Mouse (Mus musculus) hindlimb bud, embryonic 11.5 days (tissue): ENCODE results near the gene Jak2.

ENCODE experiments used
- DNase-seq: peaks from one replicate; pipeline ENCODE4 v3.0.0-alpha.2; 2012; ENCODE audit warnings: low read depth, low spot score; ENCODE audit errors: extremely low spot score

Gene Jak2

GRCm38 (mm10) chr19:29251191-29251957 is at the start of gene Jak2:
Gene Jak2 (plus strand): TSS chr19:29251828.
- no peak for DNase-seq

GRCm38 (mm10) chr19:29203337-29203736 is 48.3 kb upstream of the Jak2 start:
- DNase-seq: no peak

GRCm38 (mm10) chr19:29204583-29204982 is 47.0 kb upstream of the Jak2 start:
- DNase-seq: no peak

DNA sequence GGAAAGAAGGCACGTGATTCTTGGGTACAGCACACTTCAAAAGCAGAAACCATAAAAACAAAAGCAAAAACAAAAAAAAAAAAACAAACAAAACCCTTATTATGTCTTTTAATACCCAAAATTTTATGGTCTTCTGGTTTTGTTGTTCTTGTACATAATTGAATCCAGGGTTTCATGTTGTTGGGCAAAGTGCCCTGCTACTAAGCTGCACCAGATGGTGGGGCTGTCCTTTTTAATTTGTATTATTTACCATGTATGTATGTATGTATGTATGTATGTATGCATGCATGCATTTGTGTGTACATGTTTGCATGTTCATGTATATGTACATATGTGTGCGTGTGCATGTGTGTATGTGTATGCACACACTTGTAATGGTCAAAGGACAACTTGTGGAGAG is 46.4 kb upstream of the Jak2 start:
- no peak for DNase-seq

DNA sequence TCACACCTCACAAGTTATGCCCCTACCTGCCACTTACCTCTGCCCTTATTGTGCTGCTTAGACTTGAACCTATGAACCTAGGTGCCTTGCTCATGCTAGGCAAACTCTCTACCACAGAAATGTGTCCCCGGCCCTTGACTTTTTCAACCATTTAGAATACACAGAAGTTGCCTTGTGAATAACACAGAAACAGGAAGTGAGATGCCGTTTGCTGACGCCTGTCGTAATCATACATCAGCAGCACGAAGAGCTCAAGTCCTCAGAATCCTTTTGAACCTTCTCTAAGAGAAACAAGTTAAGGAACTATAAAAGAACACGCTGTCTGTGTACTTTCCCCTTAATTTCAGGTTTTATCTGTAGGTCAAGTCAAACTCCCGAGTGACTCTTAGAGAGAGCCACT is 41.7 kb upstream of the Jak2 start:
- no peak for DNase-seq

DNA sequence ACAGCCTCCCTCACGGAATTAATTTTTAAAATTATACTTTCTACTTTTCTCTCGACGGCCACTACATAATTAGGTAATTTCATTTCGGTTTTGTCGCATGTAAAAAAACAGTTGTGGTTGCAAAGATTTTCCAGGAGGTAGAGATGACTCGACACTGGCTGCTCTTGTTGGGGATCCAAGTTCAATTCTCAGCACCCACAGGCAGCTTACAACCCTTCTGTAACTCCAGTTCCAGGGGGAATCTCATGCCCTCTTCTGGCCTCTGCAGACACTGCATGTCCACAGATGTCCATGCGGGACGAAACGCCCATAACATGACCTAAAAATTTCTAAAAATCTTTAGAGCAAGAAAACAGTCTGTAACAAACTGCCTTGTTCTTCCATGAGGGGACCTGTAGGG is 41.3 kb upstream of the Jak2 start:
- DNase-seq: no peak

DNA sequence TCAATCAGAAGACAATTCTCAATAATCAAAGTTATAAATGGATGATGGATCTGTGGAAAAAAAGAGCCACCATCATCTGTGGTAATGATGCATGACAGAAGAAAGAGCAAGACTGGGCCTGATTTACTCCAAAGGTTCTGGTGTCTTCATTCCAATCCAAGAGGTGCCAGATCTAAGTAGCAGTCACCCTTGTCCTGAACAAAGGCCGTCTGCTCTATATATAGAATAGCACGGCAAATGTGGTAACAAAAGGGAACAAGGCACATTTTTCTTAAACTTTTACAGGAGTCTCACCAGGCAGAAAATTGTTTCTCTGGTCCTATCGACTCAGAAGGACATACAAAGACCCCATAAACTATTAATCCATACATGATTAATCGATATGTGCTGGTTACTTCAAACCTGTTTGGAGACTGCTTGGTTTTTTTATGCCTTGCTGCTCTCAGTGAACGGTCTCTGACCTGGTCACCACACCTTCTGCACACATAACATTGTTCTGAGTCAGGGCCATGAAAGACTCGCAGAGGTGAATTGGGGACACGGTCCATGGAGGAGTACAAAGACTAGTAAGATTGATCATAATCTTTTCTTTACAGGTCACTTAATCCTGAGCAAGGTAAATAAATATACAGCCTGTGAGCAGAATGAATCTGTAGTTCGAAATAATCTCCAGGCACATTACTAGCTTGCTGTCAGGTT is 35.7 kb upstream of the Jak2 start:
- DNase-seq: no peak

DNA sequence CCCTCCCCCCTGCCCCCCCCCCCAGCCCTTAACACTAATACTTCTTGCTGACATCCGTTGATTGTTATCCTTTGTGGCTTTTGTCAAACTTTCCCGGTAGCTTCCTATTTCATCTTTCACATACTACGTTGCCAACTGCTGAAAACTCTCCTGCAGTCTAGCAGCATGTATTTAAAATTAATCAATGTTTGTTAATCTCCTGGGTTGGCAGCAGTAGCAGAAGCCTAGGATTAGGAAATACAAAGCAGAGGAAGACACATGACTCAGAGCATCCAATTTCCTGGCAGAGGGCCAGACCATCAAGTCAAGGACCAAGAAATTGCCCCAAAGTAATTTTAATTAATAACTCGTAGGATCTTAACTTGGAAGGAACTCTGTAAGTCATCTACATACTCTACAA is 29.8 kb upstream of the Jak2 start:
- DNase-seq: no peak

- DNase-seq: no peak
Measured at GRCm38 (mm10) chr19:29224968-29225367, 26.7 kb upstream of the Jak2 start.

- DNase-seq: no peak
Measured at GRCm38 (mm10) chr19:29226996-29227395, 24.6 kb upstream of the Jak2 start.

DNA sequence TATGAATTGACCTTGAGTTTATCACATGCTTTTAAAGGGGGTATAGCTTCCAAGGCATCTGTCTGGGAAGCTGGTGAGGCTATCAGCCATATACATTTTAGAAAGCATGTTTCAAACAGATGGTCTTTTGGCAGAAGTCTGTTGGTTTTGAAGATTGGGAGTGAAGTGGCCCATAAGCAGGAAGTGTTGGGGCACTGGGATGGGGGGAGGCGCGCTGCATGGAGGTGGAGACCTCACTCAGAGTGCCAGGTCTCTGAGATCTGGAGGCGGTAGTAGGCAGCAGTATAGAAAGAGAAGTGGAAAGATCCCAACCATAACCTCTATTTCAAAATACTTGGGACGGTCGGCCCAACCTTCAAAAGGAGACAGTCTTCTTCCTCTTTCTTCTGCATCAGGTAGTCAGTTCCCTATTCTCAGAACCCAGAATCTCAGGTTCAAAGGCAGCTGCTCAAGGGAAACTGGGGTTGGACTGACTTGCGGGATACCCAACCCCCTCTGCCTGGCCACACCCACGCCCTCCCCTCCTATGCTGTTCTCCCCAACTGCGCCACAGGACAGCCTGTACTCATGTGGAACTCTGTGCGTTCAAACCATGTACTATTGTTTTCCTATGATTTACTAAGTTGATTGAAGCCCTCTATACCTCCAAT is 23.6 kb upstream of the Jak2 start:
- DNase-seq: no peak

- no peak for DNase-seq
Measured at GRCm38 (mm10) chr19:29228989-29229388, 22.6 kb upstream of the Jak2 start.

DNA sequence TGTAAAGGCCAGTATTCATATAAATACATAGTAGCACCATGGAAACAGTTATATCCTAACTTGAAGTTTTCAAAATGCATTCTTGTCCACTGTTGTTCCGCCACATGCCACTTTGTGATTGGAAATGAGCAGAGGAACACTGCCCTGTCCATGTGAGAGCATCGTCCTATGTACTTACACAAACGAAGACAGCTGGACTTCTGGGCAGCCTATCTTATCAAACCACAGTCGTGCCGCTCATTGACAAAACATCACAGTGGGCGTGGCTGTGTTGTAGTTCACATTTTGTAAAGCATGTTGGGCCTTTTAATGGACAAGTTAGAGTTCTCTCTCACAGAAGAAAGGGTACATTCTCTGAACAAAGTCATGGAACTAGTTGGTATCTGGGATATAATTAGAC is 18.9 kb upstream of the Jak2 start:
- no peak for DNase-seq

DNA sequence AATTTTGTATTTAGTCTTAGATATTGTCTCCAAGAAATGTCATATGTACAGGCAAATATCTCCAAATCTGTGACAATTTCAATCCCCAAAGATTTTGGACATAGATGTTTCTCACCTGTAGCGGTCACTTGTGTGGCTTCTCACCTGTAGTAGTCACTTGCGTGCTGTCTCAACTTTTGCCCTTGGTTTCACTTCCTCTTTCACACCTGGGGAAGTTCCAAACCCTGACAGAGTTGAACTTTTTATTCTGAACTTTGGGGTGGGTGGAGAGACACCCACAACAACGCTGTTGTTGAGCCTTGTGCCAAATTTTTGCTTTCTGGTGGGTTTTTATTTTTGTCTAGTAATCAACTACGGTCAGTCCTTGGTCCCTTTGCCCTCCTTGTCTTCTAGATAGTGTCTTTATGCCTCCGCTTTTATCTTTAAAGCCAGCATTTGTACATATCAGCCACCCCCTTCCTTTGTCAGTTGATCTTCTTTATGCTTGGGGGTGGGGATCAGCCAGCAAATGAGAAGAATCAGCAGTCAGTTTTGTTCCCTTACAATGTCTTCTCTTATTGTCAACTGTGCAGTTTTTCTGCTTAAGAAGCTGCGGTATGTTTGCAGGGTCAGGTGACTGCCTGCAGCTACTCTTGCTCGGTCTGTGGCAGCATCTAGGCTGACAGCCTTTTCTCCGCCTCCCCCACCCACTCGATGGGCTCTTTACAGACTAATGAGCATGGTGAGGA is 14.8 kb upstream of the Jak2 start:
- no peak for DNase-seq

DNA sequence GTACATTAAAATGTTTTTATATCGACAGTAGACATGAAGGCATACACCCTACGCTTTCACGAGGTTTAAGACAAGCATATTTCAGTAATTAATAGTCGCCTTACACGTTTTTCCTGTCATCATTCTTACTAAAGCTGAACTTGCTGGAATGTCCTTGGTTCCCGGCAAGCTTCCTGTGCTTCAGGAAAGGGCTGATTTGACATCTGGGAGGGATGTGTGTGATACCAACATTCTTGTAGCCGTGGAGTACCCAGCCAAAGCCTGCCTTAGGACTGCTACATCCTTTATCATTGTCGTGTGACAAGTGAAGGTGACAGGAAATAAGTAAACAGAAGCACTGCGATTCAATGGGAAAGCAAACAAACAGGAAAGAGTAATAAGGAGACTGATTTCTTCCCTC is 13.5 kb upstream of the Jak2 start:
- DNase-seq: no peak

DNA sequence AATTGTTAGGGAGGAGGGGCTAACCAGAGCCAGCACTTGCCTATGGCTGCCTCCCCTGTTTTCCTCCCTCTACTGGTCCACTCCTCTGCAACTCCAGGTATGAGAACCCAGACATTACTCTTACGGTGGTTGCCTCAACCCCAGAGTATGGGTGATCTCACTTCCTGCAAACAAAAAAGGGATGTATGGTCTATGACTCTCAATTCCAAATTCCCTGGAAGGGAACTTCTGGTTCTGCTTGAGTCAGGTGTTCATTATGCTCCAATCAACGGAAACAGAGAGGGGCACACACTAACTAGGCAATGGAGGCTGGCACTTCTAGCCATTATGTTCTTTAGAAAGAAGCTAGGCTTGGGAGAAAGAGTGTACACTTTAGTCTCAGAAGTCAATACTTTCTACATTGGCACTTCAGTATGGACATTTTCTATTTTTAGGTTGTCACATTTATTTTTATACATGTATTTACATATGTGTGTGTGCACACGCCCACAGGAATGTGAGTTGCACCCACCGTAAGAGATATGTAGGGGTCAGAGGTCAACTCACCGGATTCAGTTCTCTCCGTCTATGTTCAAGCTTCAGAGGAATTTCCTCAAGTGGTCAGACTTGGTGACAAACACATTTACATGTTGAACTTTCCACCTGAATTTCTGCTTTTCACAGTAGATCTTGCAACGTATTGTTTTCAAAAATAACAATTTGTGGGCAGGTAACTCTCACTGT is 12.0 kb upstream of the Jak2 start:
- DNase-seq: no peak

DNA sequence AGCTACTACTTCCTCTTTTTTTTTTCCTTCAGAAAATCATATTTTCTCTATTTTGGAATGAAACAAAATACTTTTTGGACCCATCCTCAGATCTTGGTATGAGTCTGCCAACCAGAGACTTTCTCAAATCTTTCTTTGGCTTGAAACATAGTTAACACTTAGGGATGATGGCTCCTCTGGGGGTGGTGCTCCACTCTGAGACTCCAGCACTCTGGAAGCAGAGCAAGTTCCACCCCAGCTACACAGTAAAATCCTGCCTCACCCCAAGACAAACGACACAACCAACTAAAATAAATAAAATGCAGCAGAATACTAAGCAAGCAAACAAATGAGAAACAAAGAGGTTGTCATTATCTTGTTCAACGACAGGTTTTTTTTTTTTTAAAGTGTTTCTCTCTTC is 11.0 kb upstream of the Jak2 start:
- no peak for DNase-seq

DNA sequence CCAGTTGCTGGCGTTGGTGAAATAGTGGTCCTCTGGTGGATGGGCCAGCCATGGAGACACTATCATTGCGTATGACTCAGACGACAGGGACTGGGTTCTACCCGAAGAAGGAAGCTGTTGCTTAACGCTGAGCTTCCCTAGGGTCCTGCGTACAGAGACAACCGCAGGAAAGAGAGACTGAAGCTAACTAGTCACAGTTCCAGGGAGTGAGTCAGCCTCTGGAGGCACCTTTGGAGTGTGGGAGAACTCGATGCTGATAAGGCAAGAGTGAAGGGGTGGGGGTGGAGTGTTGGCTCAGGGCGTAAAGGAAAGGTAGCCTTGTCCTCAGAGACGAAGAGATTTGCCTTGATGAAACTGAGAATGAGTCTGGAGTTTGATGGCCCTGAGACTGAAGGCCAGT is 10.0 kb upstream of the Jak2 start:
- DNase-seq: no peak

DNA sequence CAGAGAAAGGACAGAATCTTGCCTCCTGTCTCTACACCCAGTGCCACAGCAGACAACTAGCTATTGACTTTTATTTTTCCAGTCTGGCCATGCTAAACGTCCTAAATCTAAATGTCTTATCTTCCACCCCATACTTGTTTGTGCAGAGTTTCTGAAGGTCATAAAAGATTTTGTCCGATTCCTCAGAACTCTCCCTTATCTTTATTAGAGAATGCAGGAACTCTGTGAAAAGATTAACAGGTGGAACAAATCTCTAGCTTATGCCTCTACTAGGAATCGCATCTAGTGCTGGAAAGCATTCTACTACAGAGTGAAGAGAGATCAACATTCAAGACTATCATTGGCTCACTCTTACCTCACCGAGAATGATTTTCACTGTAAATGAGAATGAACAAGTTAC is 1.7 kb upstream of the Jak2 start:
- no peak for DNase-seq

GRCm38 (mm10) chr19:29251958-29252801 is 552 bp downstream of the Jak2 start:
- no peak for DNase-seq
